Mouse (Mus musculus) testis, adult 2 months (tissue): ENCODE data around the gene Yju2.

Source experiments
- CTCF ChIP-seq: fragments of 200-500 bp; IDR thresholded peaks from 2 replicates; pipeline ENCODE4 v1.5.1; 2012; ENCODE audit warnings: low read depth, mild to moderate bottlenecking, inconsistent platforms, low read length, moderate library complexity; ENCODE audit not compliant: control insufficient read depth, insufficient read depth, insufficient replicate concordance
- POLR2A ChIP-seq: fragments of 200-500 bp; IDR thresholded peaks from 2 replicates; pipeline ENCODE4 v1.6.1; 2012; ENCODE audit warnings: low read depth, mild to moderate bottlenecking, inconsistent platforms, low read length, moderate library complexity; ENCODE audit not compliant: control insufficient read depth

- TF ChIP-seq CTCF (no peak), POLR2A (no peak)
These were observed 10.7 kb downstream of the Yju2 start for GRCm38 (mm10) chr17:55969560-55969959.
